Mouse (Mus musculus) testis, adult 2 months (tissue): Measurements from ENCODE around the gene Batf2.

Experiments used
- CTCF ChIP-seq: fragments of 200-500 bp; IDR thresholded peaks from 2 replicates; pipeline ENCODE4 v1.5.1; 2012; ENCODE audit warnings: low read depth, mild to moderate bottlenecking, inconsistent platforms, low read length, moderate library complexity; ENCODE audit not compliant: control insufficient read depth, insufficient read depth, insufficient replicate concordance
- POLR2A ChIP-seq: fragments of 200-500 bp; IDR thresholded peaks from 2 replicates; pipeline ENCODE4 v1.6.1; 2012; ENCODE audit warnings: low read depth, mild to moderate bottlenecking, inconsistent platforms, low read length, moderate library complexity; ENCODE audit not compliant: control insufficient read depth

DNA sequence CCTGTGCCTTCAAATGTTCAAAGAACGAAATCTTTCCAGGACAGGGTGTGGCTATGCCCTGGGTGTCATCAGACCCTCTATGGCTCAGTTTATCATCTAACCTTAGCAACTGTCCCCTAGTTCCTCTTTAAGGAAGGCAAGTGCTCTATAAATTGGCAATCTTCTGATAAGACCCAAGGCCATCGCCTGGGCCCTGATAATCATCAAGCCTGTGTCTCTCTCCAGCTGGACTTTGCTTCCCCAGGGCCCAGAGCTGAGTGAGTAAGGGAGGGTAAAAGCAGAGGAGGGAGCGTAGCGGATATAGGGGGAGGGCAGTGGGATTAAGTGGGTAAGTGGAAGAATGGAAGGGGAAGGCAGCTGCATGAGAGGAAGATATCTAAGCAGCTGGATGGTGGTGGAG lies 36.3 kb upstream of the Batf2 start:
- TF ChIP-seq CTCF = no peak
- no peak for TF ChIP-seq POLR2A
